Mouse (Mus musculus): ENCODE measurements at regions not wholly inside any gene's neighbourhood (a gene's known extent, or its start where the extent isn't known, plus 50 kb on each side); places are given as distances from the start of the nearest gene placed in this dataset.

- H3K4me1 ChIP-seq (replicated peaks; ENCODE audit: control insufficient read depth, insufficient read depth, low read length): no peaks in the 10 kb centered on the region
- no peaks in the 10 kb centered on the region for H3K27me3 ChIP-seq (ENCODE audit: control insufficient read depth, insufficient read depth, low read length)
- ATAC-seq (replicated peaks; ENCODE audit: low FRiP score) (no peak), DNase-seq (ENCODE audit: low spot score) (no peak)
- H3K9ac ChIP-seq (ENCODE audit: low read length): no peak overlapping the region
- no peak overlapping the region for H3K4me2 ChIP-seq (ENCODE audit: low read depth, low read length, severe bottlenecking)
- no peaks in the 10 kb centered on the region for H3K9me3 ChIP-seq (ENCODE audit: control insufficient read depth, low read length)
- WGBS: 94% methylated on average over 4 of the region's 4 CpGs
- no peak overlapping the region for H3K27ac ChIP-seq (ENCODE audit: low read depth, low read length)
- H3K4me3 ChIP-seq (ENCODE audit: low read depth, low read length): no peak overlapping the region
- H3K36me3 ChIP-seq (ENCODE audit: control insufficient read depth, insufficient read depth, low read length): no peaks in the 10 kb centered on the region
Measured at GRCm38 (mm10) chr16:7767691-7768090, 657.2 kb downstream of the Tmem114 start.

GRCm38 (mm10) chr16:7764383-7764782 lies 660.6 kb downstream of the Tmem114 start:
- ATAC-seq (replicated peaks; ENCODE audit: low FRiP score) (no peak), DNase-seq (ENCODE audit: low spot score) (no peak)
- Histone ChIP-seq H3K4me2 (ENCODE audit: low read depth, low read length, severe bottlenecking) (no peak overlapping the region), H3K4me3 (ENCODE audit: low read depth, low read length) (no peak overlapping the region), H3K27ac (ENCODE audit: low read depth, low read length) (no peak overlapping the region), H3K9me3 (ENCODE audit: control insufficient read depth, low read length) (no peaks in the 10 kb centered on the region), H3K36me3 (ENCODE audit: control insufficient read depth, insufficient read depth, low read length) (no peaks in the 10 kb centered on the region), H3K9ac (ENCODE audit: low read length) (no peak overlapping the region), H3K4me1 (replicated peaks; ENCODE audit: control insufficient read depth, insufficient read depth, low read length) (no peaks in the 10 kb centered on the region), H3K27me3 (ENCODE audit: control insufficient read depth, insufficient read depth, low read length) (no peaks in the 10 kb centered on the region)
- 18% methylated on average over 6 of the region's 6 CpGs for WGBS

GRCm38 (mm10) chr16:7728186-7728585 lies 696.8 kb downstream of the Tmem114 start:
- no peak for ATAC-seq (replicated peaks; ENCODE audit: low FRiP score)
- H3K36me3 ChIP-seq (ENCODE audit: control insufficient read depth, insufficient read depth, low read length): no peaks in the 10 kb centered on the region
- no peak overlapping the region for H3K9ac ChIP-seq (ENCODE audit: low read length)
- no peaks in the 10 kb centered on the region for H3K27me3 ChIP-seq (ENCODE audit: control insufficient read depth, insufficient read depth, low read length)
- H3K4me3 ChIP-seq (ENCODE audit: low read depth, low read length): no peak overlapping the region
- no peak overlapping the region for H3K27ac ChIP-seq (ENCODE audit: low read depth, low read length)
- H3K4me2 ChIP-seq (ENCODE audit: low read depth, low read length, severe bottlenecking): no peak overlapping the region
- H3K4me1 ChIP-seq (replicated peaks; ENCODE audit: control insufficient read depth, insufficient read depth, low read length): no peaks in the 10 kb centered on the region
- no peaks in the 10 kb centered on the region for H3K9me3 ChIP-seq (ENCODE audit: control insufficient read depth, low read length)
- DNase-seq (ENCODE audit: low spot score): no peak
- 77% methylated on average over 2 of the region's 2 CpGs for WGBS

GRCm38 (mm10) chr16:7725225-7725624 lies 699.7 kb downstream of the Tmem114 start:
- no peak overlapping the region for H3K9ac ChIP-seq (ENCODE audit: low read length)
- 86% methylated on average over 1 of the region's 1 CpGs for WGBS
- no peaks in the 10 kb centered on the region for H3K9me3 ChIP-seq (ENCODE audit: control insufficient read depth, low read length)
- no peak overlapping the region for H3K4me3 ChIP-seq (ENCODE audit: low read depth, low read length)
- H3K27me3 ChIP-seq (ENCODE audit: control insufficient read depth, insufficient read depth, low read length): no peaks in the 10 kb centered on the region
- H3K27ac ChIP-seq (ENCODE audit: low read depth, low read length): no peak overlapping the region
- no peaks in the 10 kb centered on the region for H3K4me1 ChIP-seq (replicated peaks; ENCODE audit: control insufficient read depth, insufficient read depth, low read length)
- H3K4me2 ChIP-seq (ENCODE audit: low read depth, low read length, severe bottlenecking): no peak overlapping the region
- ATAC-seq (replicated peaks; ENCODE audit: low FRiP score) (no peak), DNase-seq (ENCODE audit: low spot score) (no peak)
- H3K36me3 ChIP-seq (ENCODE audit: control insufficient read depth, insufficient read depth, low read length): no peaks in the 10 kb centered on the region

GRCm38 (mm10) chr16:7701471-7701870 lies 723.5 kb downstream of the Tmem114 start:
- H3K4me1 ChIP-seq (replicated peaks; ENCODE audit: control insufficient read depth, insufficient read depth, low read length): no peaks in the 10 kb centered on the region
- H3K9ac ChIP-seq (ENCODE audit: low read length): no peak overlapping the region
- H3K4me2 ChIP-seq (ENCODE audit: low read depth, low read length, severe bottlenecking): no peak overlapping the region
- ATAC-seq (replicated peaks; ENCODE audit: low FRiP score): no peak
- WGBS: 46% methylated on average over 4 of the region's 4 CpGs
- H3K27ac ChIP-seq (ENCODE audit: low read depth, low read length): no peak overlapping the region
- H3K36me3 ChIP-seq (ENCODE audit: control insufficient read depth, insufficient read depth, low read length): no peaks in the 10 kb centered on the region
- DNase-seq (ENCODE audit: low spot score): no peak
- H3K4me3 ChIP-seq (ENCODE audit: low read depth, low read length): no peak overlapping the region
- no peaks in the 10 kb centered on the region for H3K27me3 ChIP-seq (ENCODE audit: control insufficient read depth, insufficient read depth, low read length)
- H3K9me3 ChIP-seq (ENCODE audit: control insufficient read depth, low read length): no peaks in the 10 kb centered on the region

GRCm38 (mm10) chr16:7685484-7685883 lies 739.5 kb downstream of the Tmem114 start:
- H3K27me3 ChIP-seq (ENCODE audit: control insufficient read depth, insufficient read depth, low read length): no peaks in the 10 kb centered on the region
- no peaks in the 10 kb centered on the region for H3K9me3 ChIP-seq (ENCODE audit: control insufficient read depth, low read length)
- H3K27ac ChIP-seq (ENCODE audit: low read depth, low read length): no peak overlapping the region

GRCm38 (mm10) chr16:7666096-7666495 lies 758.8 kb downstream of the Tmem114 start:
- 30% methylated on average over 2 of the region's 2 CpGs for WGBS
- H3K27me3 ChIP-seq (ENCODE audit: control insufficient read depth, insufficient read depth, low read length): no peaks in the 10 kb centered on the region
- no peak overlapping the region for H3K4me3 ChIP-seq (ENCODE audit: low read depth, low read length)
- no peaks in the 10 kb centered on the region for H3K4me1 ChIP-seq (replicated peaks; ENCODE audit: control insufficient read depth, insufficient read depth, low read length)
- H3K9ac ChIP-seq (ENCODE audit: low read length): no peak overlapping the region
- no peak for DNase-seq (ENCODE audit: low spot score)
- no peak overlapping the region for H3K4me2 ChIP-seq (ENCODE audit: low read depth, low read length, severe bottlenecking)
- H3K27ac ChIP-seq (ENCODE audit: low read depth, low read length): no peak overlapping the region
- peaks cover 3% of the 10 kb centered on the region; the same call in 1 of the 2 replicates for H3K9me3 ChIP-seq (ENCODE audit: control insufficient read depth, low read length)
- H3K36me3 ChIP-seq (ENCODE audit: control insufficient read depth, insufficient read depth, low read length): no peaks in the 10 kb centered on the region
- no peak for ATAC-seq (replicated peaks; ENCODE audit: low FRiP score)

More at GRCm38 (mm10) chr16:7685484-7685883, 739.5 kb downstream of the Tmem114 start:
- no peak overlapping the region for H3K4me3 ChIP-seq (ENCODE audit: low read depth, low read length)
- H3K36me3 ChIP-seq (ENCODE audit: control insufficient read depth, insufficient read depth, low read length): no peaks in the 10 kb centered on the region
- no peak overlapping the region for H3K9ac ChIP-seq (ENCODE audit: low read length)
- ATAC-seq (replicated peaks; ENCODE audit: low FRiP score): no peak
- no peaks in the 10 kb centered on the region for H3K4me1 ChIP-seq (replicated peaks; ENCODE audit: control insufficient read depth, insufficient read depth, low read length)
- no peak for DNase-seq (ENCODE audit: low spot score)
- no peak overlapping the region for H3K4me2 ChIP-seq (ENCODE audit: low read depth, low read length, severe bottlenecking)

- no peaks in the 10 kb centered on the region for H3K9me3 ChIP-seq (ENCODE audit: control insufficient read depth, low read length)
- H3K36me3 ChIP-seq (ENCODE audit: control insufficient read depth, insufficient read depth, low read length): no peaks in the 10 kb centered on the region
- ATAC-seq (replicated peaks; ENCODE audit: low FRiP score) (no peak), DNase-seq (ENCODE audit: low spot score) (no peak)
- no peak overlapping the region for H3K4me3 ChIP-seq (ENCODE audit: low read depth, low read length)
- no peaks in the 10 kb centered on the region for H3K27me3 ChIP-seq (ENCODE audit: control insufficient read depth, insufficient read depth, low read length)
- no peak overlapping the region for H3K9ac ChIP-seq (ENCODE audit: low read length)
- H3K4me2 ChIP-seq (ENCODE audit: low read depth, low read length, severe bottlenecking): no peak overlapping the region
- no peak overlapping the region for H3K27ac ChIP-seq (ENCODE audit: low read depth, low read length)
- no peaks in the 10 kb centered on the region for H3K4me1 ChIP-seq (replicated peaks; ENCODE audit: control insufficient read depth, insufficient read depth, low read length)
- WGBS: 54% methylated on average over 9 of the region's 9 CpGs
Measured at GRCm38 (mm10) chr16:7658133-7658532, 766.8 kb downstream of the Tmem114 start.

- H3K4me1 ChIP-seq (replicated peaks; ENCODE audit: control insufficient read depth, insufficient read depth, low read length): no peaks in the 10 kb centered on the region
- no peaks in the 10 kb centered on the region for H3K36me3 ChIP-seq (ENCODE audit: control insufficient read depth, insufficient read depth, low read length)
- 93% methylated on average over 6 of the region's 6 CpGs for WGBS
- no peak overlapping the region for H3K4me3 ChIP-seq (ENCODE audit: low read depth, low read length)
- no peaks in the 10 kb centered on the region for H3K27me3 ChIP-seq (ENCODE audit: control insufficient read depth, insufficient read depth, low read length)
- no peak overlapping the region for H3K27ac ChIP-seq (ENCODE audit: low read depth, low read length)
- H3K9me3 ChIP-seq (ENCODE audit: control insufficient read depth, low read length): no peaks in the 10 kb centered on the region
- no peak overlapping the region for H3K4me2 ChIP-seq (ENCODE audit: low read depth, low read length, severe bottlenecking)
- no peak for DNase-seq (ENCODE audit: low spot score)
- no peak for ATAC-seq (replicated peaks; ENCODE audit: low FRiP score)
- no peak overlapping the region for H3K9ac ChIP-seq (ENCODE audit: low read length)
Measured at GRCm38 (mm10) chr16:7654451-7654850, 770.5 kb downstream of the Tmem114 start.
